Mouse (Mus musculus) heart, adult 18-20 months (tissue): Measurements from ENCODE around the gene Rbfox1. TPM values are rescaled to one million over a fixed set of nuclear protein-coding genes. Genes with fewer than 3 reads are reported as not detected.

ENCODE experiments used
- DNase-seq, 2 experiments: peaks; one replicate each; pipeline ENCODE4 v3.0.0; 2021 to 2022; ENCODE audit warnings: mixed read lengths in 1 of 2
- total RNA-seq, 2 experiments: library from RNA; stranded (reverse); gene quantifications; 2 replicates each; pipeline ENCODE4 v1.2.3; 2021

The Rbfox1 gene
- total RNA-seq, 2 experiments from 2014 or later, result 56.9 to 65.4 TPM

- DNase-seq, result no peak
These were observed 1356.5 kb downstream of the Rbfox1 start for GRCm38 (mm10) chr16:7241627-7242026.

- no peak for DNase-seq
These were observed 1357.3 kb downstream of the Rbfox1 start for GRCm38 (mm10) chr16:7242501-7242900.

GRCm38 (mm10) chr16:7244382-7244781 is 1359.2 kb downstream of the Rbfox1 start:
- DNase-seq, result no peak

- DNase-seq, result no peak
These were observed 1366.5 kb downstream of the Rbfox1 start for GRCm38 (mm10) chr16:7251696-7252095.

- DNase-seq, result no peak
These were observed 1372.2 kb downstream of the Rbfox1 start for GRCm38 (mm10) chr16:7257366-7257765.

- no peak for DNase-seq
These were observed 1378.1 kb downstream of the Rbfox1 start for GRCm38 (mm10) chr16:7263261-7263660.

GRCm38 (mm10) chr16:7265715-7266114 is 1380.6 kb downstream of the Rbfox1 start:
- no peak for DNase-seq

- no peak for DNase-seq
These were observed 1390.3 kb downstream of the Rbfox1 start for GRCm38 (mm10) chr16:7275501-7275900.

- no peak for DNase-seq
These were observed 1390.7 kb downstream of the Rbfox1 start for GRCm38 (mm10) chr16:7275901-7276300.

- peak; percentile 51 to 63 for DNase-seq
These were observed 1394.4 kb downstream of the Rbfox1 start for GRCm38 (mm10) chr16:7279544-7279943.

- peak; percentile 48 to 63 for DNase-seq
These were observed 1397.1 kb downstream of the Rbfox1 start for GRCm38 (mm10) chr16:7282257-7282656.

GRCm38 (mm10) chr16:7292985-7293805 is 1408.0 kb downstream of the Rbfox1 start:
- no peak for DNase-seq

GRCm38 (mm10) chr16:7302416-7302815 is 1417.3 kb downstream of the Rbfox1 start:
- no peak for DNase-seq

- DNase-seq, result no peak
These were observed 1444.0 kb downstream of the Rbfox1 start for GRCm38 (mm10) chr16:7329196-7329595.

- DNase-seq, result no peak
These were observed 1456.0 kb downstream of the Rbfox1 start for GRCm38 (mm10) chr16:7341186-7341585.

GRCm38 (mm10) chr16:7345298-7345697 is 1460.1 kb downstream of the Rbfox1 start:
- DNase-seq, result no peak

- DNase-seq, result no peak
These were observed 1461.0 kb downstream of the Rbfox1 start for GRCm38 (mm10) chr16:7346001-7346625.

- no peak for DNase-seq
These were observed 1462.5 kb downstream of the Rbfox1 start for GRCm38 (mm10) chr16:7347522-7348165.

GRCm38 (mm10) chr16:7352808-7353207 is 1467.7 kb downstream of the Rbfox1 start:
- DNase-seq, result no peak

- no peak for DNase-seq
These were observed 1469.0 kb downstream of the Rbfox1 start for GRCm38 (mm10) chr16:7354116-7354515.

GRCm38 (mm10) chr16:7359043-7359442 is 1473.9 kb downstream of the Rbfox1 start:
- DNase-seq, result no peak

GRCm38 (mm10) chr16:7360706-7361105 is 1475.6 kb downstream of the Rbfox1 start:
- DNase-seq, result no peak

- DNase-seq, result no peak
These were observed 1480.7 kb downstream of the Rbfox1 start for GRCm38 (mm10) chr16:7365878-7366277.
